Mouse (Mus musculus) heart, adult 2 months (tissue): ENCODE data around the gene Aars2. TPM values are rescaled to one million over a fixed set of nuclear protein-coding genes. Genes with fewer than 3 reads are reported as not detected.

Experiments
- DNase-seq, 2 experiments: peaks; one replicate each; pipeline ENCODE4 v3.0.0; 2021
- H3K27ac ChIP-seq: fragments of 200-600 bp; 2 replicates; pipeline ENCODE4 v1.8.1; 2022
- H3K27me3 ChIP-seq: fragments of 200-500 bp; 2 replicates; pipeline ENCODE4 v1.6.1; 2012; ENCODE audit warnings: mild to moderate bottlenecking, low read length, inconsistent platforms, mixed read lengths; ENCODE audit not compliant: control insufficient read depth, insufficient read depth
- H3K36me3 ChIP-seq: fragments of 200-500 bp; 2 replicates; pipeline ENCODE4 v1.6.1; 2012; ENCODE audit warnings: low read length, inconsistent platforms; ENCODE audit not compliant: control insufficient read depth, insufficient read depth
- H3K4me1 ChIP-seq: fragments of 200-500 bp; 2 replicates; pipeline ENCODE4 v1.6.1; 2011; ENCODE audit warnings: low read length; ENCODE audit not compliant: control insufficient read depth, insufficient read depth
- H3K4me3 ChIP-seq: fragments of 200-600 bp; 2 replicates; pipeline ENCODE4 v1.8.1; 2022
- H3K79me2 ChIP-seq: fragments of 200-500 bp; replicated peaks from 2 replicates; pipeline ENCODE4 v1.6.1; 2012; ENCODE audit warnings: mild to moderate bottlenecking, inconsistent platforms, low read length, moderate library complexity, mixed read lengths; ENCODE audit not compliant: control insufficient read depth, insufficient read depth
- H3K9ac ChIP-seq: fragments of 200-500 bp; 2 replicates; pipeline ENCODE4 v1.6.1; 2012; ENCODE audit warnings: low read depth, mild to moderate bottlenecking, control low read depth, inconsistent platforms, low read length, mixed read lengths
- CTCF ChIP-seq: fragments of 200-600 bp; IDR thresholded peaks from 2 replicates; pipeline ENCODE4 v1.8.1; 2022; ENCODE audit warnings: antibody characterized with exemption, mild to moderate bottlenecking, moderate library complexity
- EP300 ChIP-seq: fragments of 200-500 bp; IDR thresholded peaks from 2 replicates; pipeline ENCODE4 v1.6.1; 2011; ENCODE audit warnings: low read depth, low read length, control low read depth; ENCODE audit not compliant: insufficient read depth
- POLR2A ChIP-seq: fragments of 200-500 bp; IDR thresholded peaks from 2 replicates; pipeline ENCODE4 v1.6.1; 2011; ENCODE audit warnings: mild to moderate bottlenecking, low read depth, low read length, control low read depth; ENCODE audit not compliant: insufficient read depth
- WGBS: fragments of 180-500 bp; shearing (Covaris S2); methylation state at CpG from one replicate; pipeline ENCODE4 v1.1.7; 2018; 5-methylcytosine and 5-hydroxymethylcytosine counted together
- intact Hi-C: fragments of 180-260 bp; cut with DNase I; formaldehyde crosslinking; loops from one replicate; pipeline ENCODE4 v1.15.1; 2025
- polyA plus RNA-seq: library from polyadenylated mRNA; depleted of rRNA; stranded (reverse); fragments of >200 nt; gene quantifications from 2 replicates; pipeline ENCODE4 v1.2.3, GENCODE M21; 2012
- total RNA-seq, 2 experiments: library from RNA; stranded (reverse); gene quantifications; 2 replicates each; pipeline ENCODE4 v1.2.3; 2021

The Aars2 gene
- total and polyA plus RNA-seq, 3 experiments, result 17.2 to 18.4 (median 17.6) TPM

GRCm38 (mm10) chr17:45550253-45550652 lies 43.6 kb downstream of the Aars2 start:
- no peak for DNase-seq
- Histone ChIP-seq H3K27ac (no peak overlapping the region), H3K36me3 (no peaks in the 10 kb centered on the region), H3K4me3 (no peak overlapping the region), H3K4me1 (peaks cover 2% of the 10 kb centered on the region; the same call in 1 of the 2 replicates), H3K79me2 (no peaks in the 10 kb centered on the region), H3K27me3 (peaks cover 19% of the 10 kb centered on the region), H3K9ac (no peak overlapping the region)
- intact Hi-C loops, result no loop called here
- 42% methylated on average over 5 of the region's 5 CpGs for WGBS
- TF ChIP-seq CTCF, result no peak
- no peak for TF ChIP-seq EP300
- no peak for TF ChIP-seq POLR2A

GRCm38 (mm10) chr17:45551249-45551796 lies 44.7 kb downstream of the Aars2 start:
- 51% methylated on average over 7 of the region's 7 CpGs for WGBS
- no peak overlapping the region for H3K4me3 ChIP-seq
- no peak overlapping the region for H3K27ac ChIP-seq
- no peak for DNase-seq
- H3K79me2 ChIP-seq, result no peaks in the 10 kb centered on the region
- H3K9ac ChIP-seq, result no peak overlapping the region
- intact Hi-C loops, result no loop called here
- peaks cover 2% of the 10 kb centered on the region; the same call in 1 of the 2 replicates for H3K4me1 ChIP-seq
- no peaks in the 10 kb centered on the region for H3K36me3 ChIP-seq
- H3K27me3 ChIP-seq, result peaks cover 13% of the 10 kb centered on the region
- TF ChIP-seq EP300, result no peak

GRCm38 (mm10) chr17:45551816-45552451 lies 45.3 kb downstream of the Aars2 start:
- Histone ChIP-seq H3K36me3 (no peaks in the 10 kb centered on the region), H3K4me3 (no peak overlapping the region), H3K9ac (no peak overlapping the region), H3K27me3 (peaks cover 9% of the 10 kb centered on the region), H3K27ac (no peak overlapping the region), H3K4me1 (peaks cover 3% of the 10 kb centered on the region; the same call in 1 of the 2 replicates), H3K79me2 (no peaks in the 10 kb centered on the region)
- WGBS, result 6% methylated on average over 8 of the region's 8 CpGs
- peak; percentile 74 to 83 for DNase-seq
- intact Hi-C loops, result loop anchor here (1.0 kb wide), 2 partner anchors 36 to 74 kb away; no protein-coding TSS in a partner anchor
- TF ChIP-seq EP300 (peak; percentile 84), CTCF (peak; percentile 96), POLR2A (no peak)

GRCm38 (mm10) chr17:45553065-45553464 lies 46.4 kb downstream of the Aars2 start:
- no peak overlapping the region for H3K9ac ChIP-seq
- H3K4me3 ChIP-seq, result no peak overlapping the region
- WGBS, result 79% methylated on average over 3 of the region's 3 CpGs
- peaks cover 7% of the 10 kb centered on the region for H3K27me3 ChIP-seq
- H3K79me2 ChIP-seq, result no peaks in the 10 kb centered on the region
- peaks cover 4% of the 10 kb centered on the region; the same call in 1 of the 2 replicates for H3K4me1 ChIP-seq
- DNase-seq, result no peak
- TF ChIP-seq CTCF, result no peak
- TF ChIP-seq POLR2A, result no peak
- TF ChIP-seq EP300, result no peak
- no peak overlapping the region for H3K27ac ChIP-seq
- intact Hi-C loops, result no loop called here
- H3K36me3 ChIP-seq, result no peaks in the 10 kb centered on the region

GRCm38 (mm10) chr17:45554420-45554819 lies 47.8 kb downstream of the Aars2 start:
- DNase-seq, result no peak
- peaks cover 4% of the 10 kb centered on the region; the same call in 1 of the 2 replicates for H3K4me1 ChIP-seq
- H3K79me2 ChIP-seq, result no peaks in the 10 kb centered on the region
- no peak overlapping the region for H3K9ac ChIP-seq
- H3K27ac ChIP-seq, result no peak overlapping the region
- no peak for TF ChIP-seq POLR2A
- no peak for TF ChIP-seq CTCF
- no peak for TF ChIP-seq EP300
- H3K4me3 ChIP-seq, result no peak overlapping the region
- H3K36me3 ChIP-seq, result no peaks in the 10 kb centered on the region
- 45% methylated on average over 1 of the region's 1 CpGs for WGBS
- intact Hi-C loops, result loop anchor here (2.0 kb wide), 1 partner anchor 48 kb away; the partner anchor contains the start of gene Aars2
- H3K27me3 ChIP-seq, result no peaks in the 10 kb centered on the region
